Mouse (Mus musculus): ENCODE measurements around the gene Cd200r3.

Gene Cd200r3

DNA sequence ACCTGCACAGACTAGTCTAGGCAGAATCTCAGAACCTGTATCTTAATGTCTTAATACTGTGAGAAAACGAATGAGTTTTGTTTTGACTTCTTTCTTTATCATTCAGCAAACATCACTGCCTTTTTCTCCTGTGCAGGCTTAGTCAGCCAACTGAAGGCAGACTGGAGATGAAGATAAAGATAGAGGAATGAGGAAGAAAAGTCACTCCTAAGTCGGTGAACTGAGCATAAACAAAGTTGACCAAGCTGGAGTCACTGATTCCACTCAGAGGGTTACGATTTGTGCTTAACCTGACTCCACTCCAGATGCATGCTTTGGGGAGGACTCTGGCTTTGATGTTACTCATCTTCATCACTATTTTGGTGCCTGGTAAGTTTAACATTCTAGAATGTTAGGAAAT lies at the start of gene Cd200r3:
TSS of gene Cd200r3 (plus strand) at position 211 of the 400 bp plus-strand sequence.
- DNase-seq (ENCODE audit: low spot score) = no peak

DNA sequence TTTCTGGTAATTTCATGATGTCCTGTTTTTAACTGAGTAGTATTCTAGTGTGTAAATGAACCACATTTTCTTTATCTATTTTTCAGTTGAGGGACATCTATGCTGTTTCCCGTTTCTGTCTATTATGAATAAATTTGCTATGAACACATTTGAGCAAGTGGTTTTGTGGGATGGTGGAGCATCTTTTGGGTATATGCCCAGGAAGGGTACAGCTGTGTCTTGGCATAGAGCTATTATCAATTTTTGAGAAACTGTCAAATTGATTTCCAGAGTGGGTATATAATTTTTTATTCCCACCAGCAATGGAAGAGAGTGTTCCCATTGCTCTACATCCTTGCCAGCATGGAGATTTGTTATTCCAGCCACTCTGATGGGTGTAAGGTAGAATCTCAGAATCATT lies 11.5 kb upstream of the Cd200r3 start:
- no peak for DNase-seq (ENCODE audit: low spot score)

DNA sequence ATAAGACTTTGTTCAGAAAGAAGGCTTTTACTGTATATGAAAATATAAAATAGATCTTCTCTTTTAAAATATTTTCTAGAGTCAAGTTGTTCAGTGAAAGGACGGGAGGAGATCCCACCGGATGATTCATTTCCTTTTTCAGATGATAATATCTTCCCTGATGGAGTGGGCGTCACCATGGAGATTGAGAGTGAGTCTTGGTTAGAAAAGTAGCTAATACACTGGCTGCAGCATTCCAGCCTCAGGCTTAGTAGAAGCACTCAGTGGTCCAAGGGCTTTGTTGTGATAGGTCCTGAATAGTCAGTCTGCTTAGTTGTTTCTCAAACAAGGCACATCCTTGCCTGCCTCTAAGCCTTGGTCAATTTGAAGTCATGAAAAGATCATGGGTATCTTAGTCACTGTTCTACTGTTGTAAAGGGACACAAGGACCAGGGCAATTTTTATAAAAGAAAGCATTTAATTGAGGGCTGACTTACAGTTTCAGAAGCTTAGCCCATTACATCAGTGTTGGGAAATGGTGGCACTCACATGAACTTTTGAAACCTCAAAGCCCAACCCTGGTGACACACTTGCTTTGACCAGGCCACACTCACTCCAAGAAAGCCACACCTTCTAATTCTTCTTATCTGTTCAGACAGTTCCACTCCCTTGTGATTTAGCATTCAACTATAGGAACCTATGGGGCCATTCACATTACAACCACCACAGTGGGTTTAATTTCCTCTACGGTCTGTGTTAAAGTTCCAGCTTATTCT lies 8.1 kb downstream of the Cd200r3 start:
- no peak for DNase-seq (ENCODE audit: low spot score)

DNA sequence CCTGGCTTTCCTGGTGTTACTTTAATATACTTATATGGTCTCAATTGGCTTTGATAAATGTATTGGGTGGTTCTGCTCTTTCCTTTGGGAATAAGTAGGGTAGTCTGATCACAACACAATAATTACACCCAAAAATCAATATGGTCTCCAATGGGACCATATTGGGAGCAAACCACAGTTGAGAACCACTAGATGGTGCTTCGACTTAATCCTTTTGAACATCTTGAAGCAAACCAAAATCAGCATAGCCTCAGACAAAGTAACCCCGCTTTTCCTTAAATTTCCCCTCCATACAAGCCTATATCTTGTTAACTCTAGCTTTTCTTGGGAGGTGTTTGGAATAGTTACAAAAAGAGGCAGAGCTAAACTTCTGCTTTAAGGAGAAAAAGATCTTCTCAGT lies 18.8 kb downstream of the Cd200r3 start:
- DNase-seq (ENCODE audit: low spot score) = no peak

DNA sequence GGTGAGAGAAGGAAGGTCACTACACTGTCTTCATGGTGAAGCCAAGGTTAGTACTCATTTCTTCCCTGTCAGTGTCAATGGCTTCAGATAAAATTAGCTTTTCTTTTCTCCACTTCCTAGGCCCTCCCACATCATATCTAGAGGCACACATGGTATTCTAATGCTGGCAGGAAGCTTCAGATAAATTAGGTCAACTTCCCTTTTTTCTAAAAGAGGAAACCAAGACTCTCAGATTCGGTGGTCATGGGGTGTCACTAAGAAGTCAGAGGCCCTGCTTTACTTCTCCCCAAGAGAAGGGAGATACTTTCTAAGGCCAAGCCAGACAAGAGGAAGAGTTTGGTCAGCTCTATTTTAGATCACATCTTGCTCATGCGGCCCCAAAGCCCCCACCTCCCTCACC lies 19.3 kb downstream of the Cd200r3 start:
- no peak for DNase-seq (ENCODE audit: low spot score)

DNA sequence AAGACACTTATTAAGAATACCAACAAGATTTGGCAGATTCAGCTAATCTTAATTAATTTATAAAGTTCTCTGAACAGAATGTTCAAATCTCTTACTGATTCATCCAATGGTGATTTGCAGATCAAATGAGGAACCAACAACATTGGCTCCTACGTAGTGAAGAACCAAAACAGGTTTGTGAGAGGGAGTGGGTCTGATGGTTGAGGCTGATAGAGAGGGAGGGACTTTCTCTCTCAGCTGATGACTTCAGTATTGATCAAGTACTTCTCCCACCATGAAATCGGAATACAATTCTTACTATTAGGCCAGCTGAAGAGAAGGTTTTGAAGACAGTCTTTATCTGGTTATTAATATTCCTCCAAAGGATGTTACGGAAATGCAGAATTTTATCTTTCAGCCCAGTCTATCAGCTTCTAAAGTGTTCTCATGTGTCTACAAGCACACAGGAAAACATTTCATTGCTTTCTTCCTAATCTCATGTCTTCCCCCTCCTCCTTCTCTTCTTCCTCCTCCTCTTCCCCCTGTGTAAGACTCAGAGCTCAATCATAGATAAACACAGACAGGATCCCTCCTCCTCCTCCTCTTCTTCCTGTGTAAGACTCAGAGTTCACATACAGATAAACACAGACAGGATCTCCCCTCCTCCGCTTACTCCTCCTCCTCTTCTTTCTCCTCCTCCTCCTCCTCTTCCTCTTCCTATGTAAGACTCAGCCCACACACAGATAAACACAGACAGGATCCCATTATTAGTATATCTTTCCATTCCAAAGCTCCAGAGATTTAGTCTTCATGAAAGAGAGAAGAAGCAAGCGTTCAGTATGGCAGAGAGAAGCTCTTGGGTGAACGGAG lies 21.3 kb downstream of the Cd200r3 start:
- DNase-seq (ENCODE audit: low spot score) = no peak

DNA sequence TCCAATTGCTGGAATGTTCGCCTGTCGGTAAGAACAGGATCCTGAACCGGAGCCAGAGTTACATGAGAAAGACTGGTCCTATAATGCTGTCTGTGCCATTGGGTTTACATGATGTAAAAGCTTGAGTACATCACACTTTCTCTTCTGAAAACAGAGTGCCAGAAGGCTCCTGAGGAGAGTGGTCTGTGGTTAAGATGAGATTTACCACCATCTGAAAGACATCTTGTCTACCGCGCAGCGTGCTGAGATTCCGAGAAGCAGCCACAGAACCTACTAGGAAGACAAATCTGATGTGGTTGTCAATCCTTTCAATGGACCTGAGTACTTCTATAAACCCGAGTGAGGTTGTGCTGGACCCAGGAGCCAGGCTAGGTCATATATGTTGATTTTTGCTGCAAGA lies 21.9 kb downstream of the Cd200r3 start:
- no peak for DNase-seq (ENCODE audit: low spot score)

DNA sequence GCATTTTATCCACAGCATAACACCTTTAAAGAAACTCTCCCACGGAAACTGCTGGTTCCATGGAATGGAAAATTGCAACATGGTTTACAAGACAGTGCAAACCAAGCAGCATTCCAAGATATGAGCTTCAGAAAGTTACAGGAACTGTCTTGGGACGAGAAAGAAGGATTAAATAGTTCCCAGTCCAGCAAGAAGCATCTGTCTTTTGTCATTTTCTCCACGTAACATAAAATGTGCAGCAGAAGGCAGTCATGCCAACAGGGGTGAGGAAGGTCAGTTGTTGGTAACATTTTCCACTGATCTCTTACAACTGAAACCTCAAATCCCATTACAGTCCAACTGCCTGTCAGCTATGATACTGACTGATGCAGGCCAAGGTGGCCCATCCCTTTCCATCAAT lies 22.4 kb downstream of the Cd200r3 start:
- DNase-seq (ENCODE audit: low spot score) = no peak

DNA sequence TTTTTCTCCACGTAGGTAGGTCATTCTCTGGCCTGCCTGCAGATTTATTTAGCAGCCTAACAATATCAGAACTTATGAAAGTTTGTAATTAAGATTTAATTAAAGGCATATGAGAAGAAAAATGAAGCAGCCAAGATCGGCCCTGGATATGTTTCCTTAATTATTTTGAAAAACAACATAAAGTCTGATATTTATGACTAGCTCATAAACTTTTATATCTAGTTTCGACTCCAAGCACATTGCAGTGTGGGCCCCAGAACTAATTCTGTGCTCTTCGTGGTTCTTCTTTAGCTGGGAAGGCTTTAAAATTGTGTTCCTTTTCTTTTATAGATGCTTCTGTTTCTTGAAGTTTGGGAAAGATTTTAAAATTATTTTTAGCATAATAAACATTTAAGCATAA lies 23.4 kb downstream of the Cd200r3 start:
- no peak for DNase-seq (ENCODE audit: low spot score)

DNA sequence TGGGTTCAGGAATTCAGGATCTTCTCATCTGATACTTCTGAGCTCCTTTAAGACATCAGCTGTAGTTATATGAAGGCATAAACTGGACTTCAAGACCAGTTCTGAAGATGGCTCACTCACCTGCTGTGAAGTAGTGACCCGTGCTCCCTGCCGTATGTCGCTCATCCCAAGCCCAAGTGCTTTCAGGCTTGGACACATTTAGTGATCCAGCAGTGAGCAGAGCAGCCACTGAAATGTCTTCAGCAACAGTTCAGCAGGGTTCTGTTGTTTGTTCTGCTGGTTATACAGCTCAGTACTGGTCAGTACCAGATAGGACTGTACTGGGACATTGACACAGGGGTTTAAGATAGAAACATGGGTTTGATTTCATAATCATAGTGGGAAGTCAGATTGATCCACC lies 24.6 kb downstream of the Cd200r3 start:
- no peak for DNase-seq (ENCODE audit: low spot score)

DNA sequence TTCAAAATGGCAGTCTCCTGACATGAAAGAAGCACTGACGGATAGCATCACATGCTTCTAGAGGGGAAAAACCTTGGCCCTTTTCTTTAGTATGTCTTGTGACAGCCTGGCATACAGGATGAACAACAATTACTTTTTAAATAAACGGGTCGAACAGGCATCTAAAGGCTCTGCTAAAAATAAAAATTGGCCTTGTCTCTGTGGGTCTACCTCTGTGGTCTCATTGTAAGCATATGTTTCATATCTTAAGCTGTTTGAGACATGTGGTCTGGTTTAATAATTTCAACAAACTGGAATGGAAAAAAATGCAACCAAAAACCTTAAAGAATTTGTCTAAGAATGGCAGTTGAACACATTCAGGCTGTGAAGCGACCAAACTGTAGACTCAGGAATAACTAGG lies 27.4 kb downstream of the Cd200r3 start:
- no peak for DNase-seq (ENCODE audit: low spot score)

DNA sequence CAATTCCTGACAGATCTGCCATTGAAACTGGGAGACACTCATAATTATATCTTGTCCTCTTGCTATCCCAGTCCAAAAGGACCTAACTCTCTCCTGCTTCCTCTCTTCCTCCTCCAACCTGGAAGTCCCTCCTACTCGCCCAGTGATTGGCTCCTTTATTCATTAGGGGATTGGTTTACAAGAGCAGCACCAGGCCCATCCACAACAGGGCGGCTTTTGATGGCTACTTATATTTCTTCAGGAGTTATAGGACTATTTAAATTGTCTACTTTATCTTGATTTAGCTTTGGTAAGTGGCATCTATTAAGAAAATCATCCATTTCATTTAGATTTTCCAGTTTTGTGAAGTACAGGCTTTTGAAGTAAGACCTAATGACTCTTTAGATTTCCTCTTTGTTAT lies 30.6 kb downstream of the Cd200r3 start:
- DNase-seq (ENCODE audit: low spot score) = no peak

DNA sequence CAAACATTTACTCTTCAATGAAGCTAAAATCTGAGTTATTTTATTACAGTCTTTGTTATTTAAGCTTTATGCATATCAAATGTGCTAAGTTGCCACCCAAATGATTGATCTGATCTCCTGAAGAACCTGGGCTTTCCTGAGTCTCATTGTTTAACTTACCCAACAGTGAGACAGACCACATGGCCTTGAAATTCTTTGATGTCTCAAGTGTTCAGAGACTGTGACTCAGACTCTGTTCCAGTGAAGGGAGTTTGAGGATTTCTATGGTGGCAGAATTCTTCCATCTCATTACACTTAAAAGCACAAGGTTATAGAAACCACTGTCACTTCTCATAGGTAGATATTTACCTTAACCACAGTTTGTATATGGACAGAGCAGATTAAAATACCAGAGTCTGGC lies 32.6 kb downstream of the Cd200r3 start:
- DNase-seq (ENCODE audit: low spot score) = no peak

DNA sequence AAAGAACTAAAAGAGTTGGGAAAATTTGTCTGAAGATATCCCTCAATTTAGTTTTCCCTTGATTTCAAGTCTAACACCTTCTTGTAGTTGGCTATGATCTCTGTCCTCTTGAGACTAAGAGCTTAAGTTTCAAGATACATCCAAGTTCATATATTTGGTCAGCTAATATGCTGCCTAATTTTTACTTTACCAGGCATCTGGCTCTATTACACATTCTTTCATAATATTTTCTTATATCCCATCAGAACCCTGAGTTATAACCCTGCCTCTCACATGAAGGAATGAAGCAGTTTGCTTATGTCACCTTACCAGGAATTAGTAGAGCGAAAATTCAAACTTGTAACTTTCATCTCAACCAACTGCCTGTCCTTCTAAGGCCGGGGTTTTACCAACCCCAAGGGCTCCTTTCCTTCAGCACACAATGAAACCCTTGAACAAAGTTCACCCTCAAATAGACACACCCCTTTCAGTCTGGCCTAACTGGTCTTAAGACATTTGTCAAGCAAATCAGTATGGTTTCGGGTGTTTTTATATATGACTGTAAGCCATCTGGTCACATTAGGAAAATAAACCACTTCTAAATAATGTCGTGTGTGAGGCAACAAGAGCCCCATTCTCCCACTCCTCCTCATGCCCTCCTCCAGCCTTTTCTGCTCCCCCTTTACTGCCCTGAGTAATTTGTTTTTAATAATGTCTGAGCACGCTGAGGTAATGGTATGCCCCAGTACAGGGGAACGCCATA lies 33.6 kb downstream of the Cd200r3 start:
- DNase-seq (ENCODE audit: low spot score) = no peak

DNA sequence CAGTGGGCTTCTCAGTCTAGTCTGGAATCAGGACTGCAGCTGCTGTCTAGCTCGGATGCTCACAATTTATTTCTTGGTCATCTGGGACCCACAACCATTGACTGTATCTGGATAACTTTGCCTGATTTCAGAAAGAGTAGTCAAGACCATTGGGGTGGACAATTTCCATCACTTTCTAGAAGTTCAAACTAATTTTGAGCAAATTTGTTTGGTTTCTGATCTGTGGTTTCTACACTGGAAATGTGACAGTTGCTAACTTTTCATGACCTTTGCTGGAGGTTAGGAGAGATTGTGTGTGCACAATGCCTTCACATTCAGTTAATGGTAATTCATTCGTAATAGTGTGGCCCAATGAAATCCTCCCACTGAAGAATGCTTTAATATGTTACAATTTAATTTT lies 34.7 kb downstream of the Cd200r3 start:
- no peak for DNase-seq (ENCODE audit: low spot score)

DNA sequence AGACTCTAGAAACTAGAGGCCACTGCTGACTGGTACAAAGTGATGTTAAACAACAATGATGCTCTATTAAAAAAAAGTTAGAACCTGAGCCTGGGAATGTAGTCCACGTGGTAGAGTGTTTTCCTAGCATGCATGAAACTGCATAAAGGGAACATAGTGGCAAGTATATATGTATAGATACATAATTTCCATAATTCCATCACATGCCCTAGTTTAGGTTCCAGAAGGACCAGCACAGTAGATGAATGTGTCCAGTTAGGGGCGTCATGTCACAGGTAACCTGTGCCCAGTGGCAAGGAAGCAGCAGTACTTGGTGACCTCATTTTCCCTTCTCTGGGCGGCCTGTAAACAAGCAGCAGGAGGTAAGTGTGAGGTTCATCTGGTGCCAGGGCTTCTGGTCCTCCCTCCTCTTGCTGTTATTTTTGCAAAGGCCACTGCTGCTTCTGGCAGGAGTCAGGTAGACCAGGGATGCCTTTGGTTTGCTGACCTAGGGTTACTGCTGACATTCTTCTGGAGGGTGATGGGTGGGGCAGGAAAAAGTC lies 35.9 kb downstream of the Cd200r3 start:
- DNase-seq (ENCODE audit: low spot score) = no peak

DNA sequence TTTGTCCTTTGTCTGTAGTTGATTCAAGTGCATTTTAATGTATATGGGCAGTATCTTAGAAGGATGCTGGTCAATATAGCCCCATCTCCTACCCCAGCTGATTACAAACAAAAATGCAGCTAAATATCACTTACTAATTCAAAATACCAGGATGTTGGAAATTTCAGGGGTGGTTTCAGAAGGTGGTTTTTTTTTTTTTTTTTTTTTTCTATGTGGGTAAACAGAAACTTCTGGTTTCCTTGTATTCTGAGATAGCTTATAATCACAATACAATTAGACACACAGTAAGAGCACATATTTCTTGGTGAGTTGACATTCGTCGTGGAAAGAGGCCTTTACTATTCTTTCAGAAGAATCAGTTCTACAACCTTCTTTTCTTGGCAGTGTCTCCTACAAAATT lies 39.5 kb downstream of the Cd200r3 start:
- DNase-seq (ENCODE audit: low spot score) = no peak

DNA sequence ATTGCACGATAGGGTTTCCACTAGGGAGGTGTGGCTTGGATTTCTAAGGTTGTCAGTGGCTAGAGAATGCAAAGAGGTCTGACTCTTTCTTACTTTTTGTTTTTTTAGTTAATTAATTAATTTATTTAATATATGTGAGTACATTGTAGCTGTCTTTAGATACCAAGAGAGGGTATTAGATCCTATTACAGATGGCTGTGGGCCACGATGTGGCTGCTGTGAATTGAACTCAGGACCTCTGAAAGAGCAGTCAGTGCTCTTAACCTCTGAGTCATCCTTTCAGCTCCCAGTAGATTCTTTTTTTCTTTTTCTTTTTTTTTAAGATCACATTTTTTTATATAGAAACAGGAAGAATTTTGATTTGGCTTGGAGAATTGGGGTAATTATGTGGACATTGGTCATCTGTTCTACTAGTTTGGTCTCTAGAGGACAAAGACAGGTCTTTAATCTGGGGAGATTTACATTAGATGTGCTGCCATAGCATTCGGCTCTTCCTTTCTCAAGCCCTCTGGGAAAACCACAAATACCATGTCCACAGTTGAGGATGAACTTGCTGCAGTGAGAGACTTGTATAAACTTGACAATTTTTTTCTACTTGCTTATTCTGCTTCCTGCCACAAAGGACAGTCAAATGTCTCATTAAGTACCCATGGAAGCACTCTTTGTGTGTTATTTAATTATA lies 40.0 kb downstream of the Cd200r3 start:
- no peak for DNase-seq (ENCODE audit: low spot score)

DNA sequence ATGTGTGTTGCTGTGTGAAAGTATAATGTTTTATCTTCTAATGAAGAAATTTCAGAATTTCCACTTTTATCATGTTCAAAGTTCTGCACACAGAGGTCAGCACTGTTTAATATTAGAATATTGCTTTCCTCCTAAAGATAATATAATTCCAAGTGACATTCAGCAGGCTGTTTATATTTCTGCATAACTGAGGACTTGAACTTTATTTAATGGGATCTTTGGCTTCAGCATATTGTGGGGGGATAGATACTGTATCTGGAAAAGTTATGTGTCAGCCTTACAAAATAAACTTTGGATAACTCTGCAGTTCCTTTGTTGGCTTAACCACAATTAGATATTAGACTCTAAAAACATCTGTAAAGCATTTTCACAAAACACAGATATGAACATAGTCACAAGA lies 40.6 kb downstream of the Cd200r3 start:
- DNase-seq (ENCODE audit: low spot score) = no peak

DNA sequence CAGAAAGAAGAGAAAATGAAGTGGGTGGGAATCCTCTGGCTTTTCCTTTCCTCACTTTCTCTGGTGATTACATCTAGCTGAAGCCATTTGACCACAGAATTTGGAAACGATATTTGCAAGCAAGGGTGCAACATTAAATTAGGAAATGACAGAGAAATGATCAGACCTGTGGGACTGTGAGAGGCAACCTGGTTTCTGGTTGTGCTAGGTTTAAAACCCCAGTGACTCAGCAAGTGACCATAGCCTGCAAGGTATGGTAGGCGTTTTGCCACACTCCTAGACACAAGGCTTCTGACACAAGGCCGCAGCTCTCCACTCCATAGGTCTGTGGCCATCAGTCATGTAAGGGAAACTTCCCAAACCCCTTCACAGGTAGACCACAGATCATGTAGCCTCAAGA lies 41.4 kb downstream of the Cd200r3 start:
- no peak for DNase-seq (ENCODE audit: low spot score)

DNA sequence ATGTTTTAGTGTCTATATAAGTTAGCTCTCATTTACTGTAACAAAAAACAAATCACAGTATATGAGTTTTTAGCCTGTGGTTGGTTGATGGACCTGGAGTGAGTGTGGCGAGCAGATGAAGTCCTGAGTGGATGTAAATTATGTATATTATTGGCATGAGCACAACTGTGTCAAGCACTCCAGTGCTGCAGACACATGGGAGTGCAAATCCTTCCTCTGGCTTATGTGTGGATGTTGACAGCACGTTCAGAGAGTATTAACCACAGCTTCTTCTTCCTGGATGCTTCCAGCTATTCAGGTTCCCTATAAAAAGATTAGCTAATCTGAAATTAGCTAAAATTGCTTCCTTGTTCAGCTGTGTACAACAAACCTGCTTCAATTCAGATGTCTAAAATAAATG lies 42.6 kb downstream of the Cd200r3 start:
- no peak for DNase-seq (ENCODE audit: low spot score)
